Mouse (Mus musculus): ENCODE measurements around the gene Mcmbp. TPM values are rescaled to one million over a fixed set of nuclear protein-coding genes. Genes with fewer than 3 reads are reported as not detected.

Mcmbp gene
- polyA plus RNA-seq, 1 experiment from 2014 or later: 82.5 TPM

GRCm38 (mm10) chr7:128739462-128740277 lies 625 bp downstream of the Mcmbp start:
- H3K36me3 ChIP-seq (ENCODE audit: insufficient read depth): no peaks in the 10 kb centered on the region
- H3K4me1 ChIP-seq (ENCODE audit: insufficient read depth): peaks cover 9% of the 10 kb centered on the region; the same call in 1 of the 2 replicates
- H3K27ac ChIP-seq (ENCODE audit: low read depth): peak overlapping the region; percentile 87
- peak; percentile 63 for DNase-seq
- peak overlapping the region; percentile 98 for H3K4me3 ChIP-seq (ENCODE audit: low read depth, low read length)
- peak overlapping the region; percentile 96 for H3K9ac ChIP-seq
- H3K27me3 ChIP-seq (ENCODE audit: insufficient read depth, low read length): no peaks in the 10 kb centered on the region
- H3K9me3 ChIP-seq (ENCODE audit: low read depth, low read length): no peaks in the 10 kb centered on the region
- under 1% methylated on average over 61 of the region's 80 CpGs for WGBS
- no peak for TF ChIP-seq CTCF (IDR thresholded peaks at IDR 0.05; ENCODE audit: low read depth)
- peak overlapping the region; percentile 89 for H3K4me2 ChIP-seq
- ATAC-seq (ENCODE audit: insufficient read depth): peak; percentile 39

DNA sequence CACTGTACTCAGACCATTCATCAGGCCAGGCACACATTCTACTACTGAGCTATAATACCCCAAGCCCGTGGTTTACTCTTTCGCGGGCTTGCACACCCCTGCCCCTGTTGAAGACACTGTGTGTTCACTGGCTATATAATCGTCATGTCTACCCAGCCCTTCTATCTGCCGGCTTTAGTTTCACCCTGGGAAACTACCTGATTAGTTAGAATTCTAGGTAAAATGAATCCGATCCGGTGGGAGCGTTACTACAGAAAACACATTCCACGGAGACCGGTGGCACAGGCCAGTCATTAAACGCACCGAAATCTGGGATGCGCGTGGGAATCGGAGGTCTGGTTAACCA lies 1.2 kb downstream of the Mcmbp start:
- peaks cover 8% of the 10 kb centered on the region; the same call in 1 of the 2 replicates for H3K4me1 ChIP-seq (ENCODE audit: insufficient read depth)
- WGBS: under 1% methylated on average over 15 of the region's 15 CpGs

GRCm38 (mm10) chr7:128738041-128738440 lies 2.3 kb downstream of the Mcmbp start:
- H3K9me3 ChIP-seq (ENCODE audit: low read depth, low read length): no peaks in the 10 kb centered on the region
- H3K9ac ChIP-seq: no peak overlapping the region
- TF ChIP-seq CTCF (IDR thresholded peaks at IDR 0.05; ENCODE audit: low read depth): no peak
- 42% methylated on average over 5 of the region's 5 CpGs for WGBS
- ATAC-seq (ENCODE audit: insufficient read depth) (no peak), DNase-seq (no peak)
- peak overlapping the region; percentile 98 for H3K4me3 ChIP-seq (ENCODE audit: low read depth, low read length)
- H3K27ac ChIP-seq (ENCODE audit: low read depth): no peak overlapping the region
- H3K4me2 ChIP-seq: peak overlapping the region; percentile 89
- no peaks in the 10 kb centered on the region for H3K27me3 ChIP-seq (ENCODE audit: insufficient read depth, low read length)
- H3K36me3 ChIP-seq (ENCODE audit: insufficient read depth): no peaks in the 10 kb centered on the region
- H3K4me1 ChIP-seq (ENCODE audit: insufficient read depth): 0 out of 2 replicates have a peak, but pooled peaks cover 6% of the 10 kb centered on the region

More for the DNA sequence above, 1.2 kb downstream of the Mcmbp start:
- H3K9ac ChIP-seq: peak overlapping the region; percentile 96
- no peaks in the 10 kb centered on the region for H3K9me3 ChIP-seq (ENCODE audit: low read depth, low read length)
- H3K4me3 ChIP-seq (ENCODE audit: low read depth, low read length): peak overlapping the region; percentile 98
- ATAC-seq (ENCODE audit: insufficient read depth) (no peak), DNase-seq (no peak)
- no peak for TF ChIP-seq CTCF (IDR thresholded peaks at IDR 0.05; ENCODE audit: low read depth)
- H3K27ac ChIP-seq (ENCODE audit: low read depth): no peak overlapping the region
- H3K27me3 ChIP-seq (ENCODE audit: insufficient read depth, low read length): no peaks in the 10 kb centered on the region
- no peaks in the 10 kb centered on the region for H3K36me3 ChIP-seq (ENCODE audit: insufficient read depth)
- peak overlapping the region; percentile 89 for H3K4me2 ChIP-seq

DNA sequence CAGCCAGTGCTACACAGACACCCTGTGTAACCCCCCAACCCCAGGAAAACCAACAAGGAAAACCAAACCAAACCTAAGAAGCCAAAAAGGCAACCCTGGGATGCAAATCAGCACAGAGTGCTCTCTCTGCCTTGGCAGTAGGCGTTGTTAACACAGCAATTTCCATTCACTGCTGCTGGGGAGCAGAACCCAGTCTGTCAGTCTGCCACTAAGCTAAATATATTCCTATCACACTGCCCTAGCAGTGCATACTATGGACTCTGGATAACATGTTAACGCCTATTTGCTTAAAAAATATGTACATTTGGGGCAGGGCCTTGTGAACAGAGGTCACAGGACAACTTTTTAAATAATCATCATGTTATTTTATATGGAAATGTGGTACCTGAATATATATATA lies 8.7 kb downstream of the Mcmbp start:
- Histone ChIP-seq H3K36me3 (ENCODE audit: insufficient read depth) (0 out of 2 replicates have a peak, but pooled peaks cover 7% of the 10 kb centered on the region), H3K4me2 (no peak overlapping the region), H3K27me3 (ENCODE audit: insufficient read depth, low read length) (no peaks in the 10 kb centered on the region), H3K27ac (ENCODE audit: low read depth) (no peak overlapping the region), H3K4me3 (ENCODE audit: low read depth, low read length) (no peak overlapping the region), H3K4me1 (ENCODE audit: insufficient read depth) (no peaks in the 10 kb centered on the region), H3K9me3 (ENCODE audit: low read depth, low read length) (no peaks in the 10 kb centered on the region), H3K9ac (no peak overlapping the region)
- WGBS: 61% methylated on average over 2 of the region's 2 CpGs
- TF ChIP-seq CTCF (IDR thresholded peaks at IDR 0.05; ENCODE audit: low read depth): no peak
- no peak for ATAC-seq (ENCODE audit: insufficient read depth)
- no peak for DNase-seq

- peaks cover 13% of the 10 kb centered on the region for H3K36me3 ChIP-seq (ENCODE audit: insufficient read depth)
- H3K4me1 ChIP-seq (ENCODE audit: insufficient read depth): no peaks in the 10 kb centered on the region
- 79% methylated on average over 10 of the region's 10 CpGs for WGBS
- ATAC-seq (ENCODE audit: insufficient read depth) (no peak), DNase-seq (no peak)
- no peak overlapping the region for H3K4me2 ChIP-seq
- H3K27me3 ChIP-seq (ENCODE audit: insufficient read depth, low read length): no peaks in the 10 kb centered on the region
- no peak for TF ChIP-seq CTCF (IDR thresholded peaks at IDR 0.05; ENCODE audit: low read depth)
- H3K9me3 ChIP-seq (ENCODE audit: low read depth, low read length): no peaks in the 10 kb centered on the region
- H3K27ac ChIP-seq (ENCODE audit: low read depth): peak overlapping the region; percentile 30; the same call in 1 of the 2 replicates
- no peak overlapping the region for H3K4me3 ChIP-seq (ENCODE audit: low read depth, low read length)
- no peak overlapping the region for H3K9ac ChIP-seq
Observed at GRCm38 (mm10) chr7:128728738-128729137, 11.6 kb downstream of the Mcmbp start.

GRCm38 (mm10) chr7:128727701-128728100 lies 12.6 kb downstream of the Mcmbp start:
- Histone ChIP-seq H3K9ac (no peak overlapping the region), H3K27ac (ENCODE audit: low read depth) (no peak overlapping the region), H3K36me3 (ENCODE audit: insufficient read depth) (peaks cover 21% of the 10 kb centered on the region), H3K9me3 (ENCODE audit: low read depth, low read length) (no peaks in the 10 kb centered on the region), H3K4me3 (ENCODE audit: low read depth, low read length) (no peak overlapping the region), H3K4me1 (ENCODE audit: insufficient read depth) (no peaks in the 10 kb centered on the region), H3K27me3 (ENCODE audit: insufficient read depth, low read length) (no peaks in the 10 kb centered on the region), H3K4me2 (no peak overlapping the region)
- ATAC-seq (ENCODE audit: insufficient read depth) (no peak; the same call in 1 of the 2 replicates), DNase-seq (no peak)
- WGBS: 57% methylated on average over 5 of the region's 5 CpGs
- no peak for TF ChIP-seq CTCF (IDR thresholded peaks at IDR 0.05; ENCODE audit: low read depth)

DNA sequence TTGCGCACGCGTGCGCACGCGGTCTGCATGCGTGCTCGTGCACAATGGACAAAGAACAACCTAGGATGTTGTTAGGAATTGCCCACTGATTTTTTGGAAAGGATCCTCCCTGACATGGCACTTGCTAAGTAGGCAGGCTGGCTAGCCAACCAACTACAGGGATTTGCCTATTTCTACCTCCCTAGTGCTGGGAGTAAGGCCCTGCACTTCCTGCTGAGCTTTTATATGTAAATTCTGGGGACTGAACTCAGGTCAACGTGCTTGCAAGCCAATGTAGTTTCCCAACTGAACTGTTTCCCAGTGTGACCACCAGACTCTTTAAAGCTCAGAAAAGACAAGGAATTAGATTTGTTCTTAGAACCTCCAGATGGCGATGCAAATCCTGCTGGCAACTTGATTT lies 13.3 kb downstream of the Mcmbp start:
- Histone ChIP-seq H3K27me3 (ENCODE audit: insufficient read depth, low read length) (no peaks in the 10 kb centered on the region), H3K9me3 (ENCODE audit: low read depth, low read length) (no peaks in the 10 kb centered on the region), H3K4me3 (ENCODE audit: low read depth, low read length) (no peak overlapping the region), H3K36me3 (ENCODE audit: insufficient read depth) (peaks cover 27% of the 10 kb centered on the region), H3K9ac (no peak overlapping the region), H3K27ac (ENCODE audit: low read depth) (no peak overlapping the region), H3K4me2 (no peak overlapping the region), H3K4me1 (ENCODE audit: insufficient read depth) (no peaks in the 10 kb centered on the region)
- no peak for DNase-seq
- TF ChIP-seq CTCF (IDR thresholded peaks at IDR 0.05; ENCODE audit: low read depth): no peak
- ATAC-seq (ENCODE audit: insufficient read depth): no peak
- 77% methylated on average over 10 of the region's 10 CpGs for WGBS
